Mouse (Mus musculus) lung, embryonic 16.5 days (tissue): ENCODE results near the gene Naip2. TPM values are rescaled to one million over a fixed set of nuclear protein-coding genes. Genes with fewer than 3 reads are reported as not detected.

Source experiments
- ATAC-seq: fragments of 200-750 bp; cut with Nextera tagmentation; 2 replicates; pipeline ENCODE4 v1.8.0; 2017; ENCODE audit warnings: low read depth, mild to moderate bottlenecking, moderate library complexity
- H3K27ac ChIP-seq: fragments of 300-500 bp; sonication (generic); 2 replicates; pipeline ENCODE4 v1.5.1; 2014; ENCODE audit warnings: mild to moderate bottlenecking, control low read depth, low read length
- H3K27me3 ChIP-seq: fragments of 300-500 bp; sonication (generic); 2 replicates; pipeline ENCODE4 v1.6.1; 2014; ENCODE audit warnings: low read depth, low read length, mixed read lengths; ENCODE audit not compliant: control insufficient read depth, insufficient read depth
- H3K36me3 ChIP-seq: fragments of 300-500 bp; sonication (generic); 2 replicates; pipeline ENCODE4 v1.6.1; 2014; ENCODE audit warnings: low read length; ENCODE audit not compliant: control insufficient read depth, insufficient read depth
- H3K4me1 ChIP-seq: fragments of 300-500 bp; sonication (generic); replicated peaks from 2 replicates; pipeline ENCODE4 v1.6.1; 2014; ENCODE audit warnings: low read length, mixed read lengths; ENCODE audit not compliant: control insufficient read depth, insufficient read depth
- H3K4me2 ChIP-seq: fragments of 300-500 bp; sonication (generic); 2 replicates; pipeline ENCODE4 v1.6.1; 2014; ENCODE audit warnings: low read depth, low read length, control low read depth
- H3K4me3 ChIP-seq: fragments of 300-500 bp; sonication (generic); 2 replicates; pipeline ENCODE4 v1.5.1; 2014; ENCODE audit warnings: mild to moderate bottlenecking, low read length, control low read depth
- H3K9ac ChIP-seq: fragments of 300-500 bp; sonication (generic); 2 replicates; pipeline ENCODE4 v1.6.1; 2014; ENCODE audit warnings: low read length, control low read depth
- H3K9me3 ChIP-seq: fragments of 300-500 bp; sonication (generic); 2 replicates; pipeline ENCODE4 v1.6.1; 2016; ENCODE audit warnings: low read length; ENCODE audit not compliant: control insufficient read depth
- WGBS: fragments of 180-500 bp; shearing (Covaris S2); extraction: QIAGEN DNeasy Blood & Tissue Kit; methylation state at CpG from one replicate; pipeline ENCODE4 v1.1.7; 2014; 5-methylcytosine and 5-hydroxymethylcytosine counted together
- polyA plus RNA-seq: library from polyadenylated mRNA; unstranded; fragments of >200 nt; fragmentation: Nextera tagmentation; extraction: Ambion mirVana; gene quantifications from 2 replicates; pipeline ENCODE4 v1.2.1, GENCODE M21; 2015

Naip2 gene
- polyA plus RNA-seq, 1 experiment from 2014 or later, result 0.54 TPM

GRCm38 (mm10) chr13:100124423-100125257 is 77.3 kb downstream of the Naip2 start, which contains the start of gene Smn1:
Smn1 (plus strand) TSS chr13:100124852.
- peak within 1 kb of the TSS; percentile 97 for H3K4me3 ChIP-seq
- no peaks in the 10 kb centered on the region for H3K27me3 ChIP-seq
- 4% methylated on average over 38 of the region's 42 CpGs for WGBS
- peak within 1 kb of the TSS; percentile 94 for H3K9ac ChIP-seq
- peaks cover 20% of the 10 kb centered on the region for H3K36me3 ChIP-seq
- peaks cover 9% of the 10 kb centered on the region for H3K4me1 ChIP-seq
- H3K27ac ChIP-seq, result no peak within 1 kb of the TSS
- peak within 1 kb of the TSS; percentile 94 for H3K4me2 ChIP-seq
- peak; percentile 97 for ATAC-seq
- no peaks in the 10 kb centered on the region for H3K9me3 ChIP-seq

GRCm38 (mm10) chr13:100123970-100124369 is 77.9 kb downstream of the Naip2 start:
- 87% methylated on average over 3 of the region's 3 CpGs for WGBS
- Histone ChIP-seq H3K9me3 (no peaks in the 10 kb centered on the region), H3K4me3 (peak overlapping the region; percentile 97), H3K4me1 (peaks cover 9% of the 10 kb centered on the region), H3K27me3 (no peaks in the 10 kb centered on the region), H3K36me3 (peaks cover 16% of the 10 kb centered on the region), H3K4me2 (peak overlapping the region; percentile 86), H3K27ac (no peak overlapping the region), H3K9ac (no peak overlapping the region; the same call in 1 of the 2 replicates)
- peak; percentile 30; the same call in 1 of the 2 replicates for ATAC-seq

GRCm38 (mm10) chr13:100112218-100112972 is 89.5 kb downstream of the Naip2 start:
- H3K27ac ChIP-seq, result no peak overlapping the region
- H3K9me3 ChIP-seq, result no peaks in the 10 kb centered on the region
- no peak overlapping the region for H3K4me3 ChIP-seq
- no peak for ATAC-seq
- H3K27me3 ChIP-seq, result no peaks in the 10 kb centered on the region
- 38% methylated on average over 5 of the region's 5 CpGs for WGBS
- H3K9ac ChIP-seq, result no peak overlapping the region
- H3K4me2 ChIP-seq, result no peak overlapping the region
- peaks cover 4% of the 10 kb centered on the region; the same call in 1 of the 2 replicates for H3K4me1 ChIP-seq
- H3K36me3 ChIP-seq, result no peaks in the 10 kb centered on the region; the same call in 1 of the 2 replicates

GRCm38 (mm10) chr13:100107652-100108472 is 94.0 kb downstream of the Naip2 start, which contains the start of gene Serf1:
Serf1 (plus strand) TSS chr13:100108012.
- Histone ChIP-seq H3K9ac (peak within 1 kb of the TSS; percentile 83), H3K4me1 (peaks cover 5% of the 10 kb centered on the region), H3K4me3 (peak within 1 kb of the TSS; percentile 84), H3K27ac (peak within 1 kb of the TSS; percentile 77), H3K4me2 (peak within 1 kb of the TSS; percentile 96), H3K9me3 (no peaks in the 10 kb centered on the region), H3K27me3 (no peaks in the 10 kb centered on the region), H3K36me3 (no peaks in the 10 kb centered on the region)
- WGBS, result under 1% methylated on average over 73 of the region's 76 CpGs
- peak; percentile 88 for ATAC-seq

- Histone ChIP-seq H3K36me3 (no peaks in the 10 kb centered on the region), H3K9ac (peak within 1 kb of the TSS; percentile 95), H3K4me2 (peak within 1 kb of the TSS; percentile 84), H3K27me3 (no peaks in the 10 kb centered on the region), H3K9me3 (no peaks in the 10 kb centered on the region), H3K4me3 (peak within 1 kb of the TSS; percentile 100), H3K4me1 (peaks cover 10% of the 10 kb centered on the region), H3K27ac (peak within 1 kb of the TSS; percentile 86)
- peak; percentile 76 for ATAC-seq
- under 1% methylated on average over 40 of the region's 44 CpGs for WGBS
These were observed 98.1 kb downstream of the Naip2 start, which contains the start of gene Bdp1 for GRCm38 (mm10) chr13:100103748-100104254. Bdp1 (minus strand) TSS chr13:100104070.

GRCm38 (mm10) chr13:100103052-100103658 is 98.7 kb downstream of the Naip2 start:
- Histone ChIP-seq H3K4me2 (peak overlapping the region; percentile 84), H3K4me3 (peak overlapping the region; percentile 100), H3K27ac (peak overlapping the region; percentile 86), H3K36me3 (no peaks in the 10 kb centered on the region), H3K9me3 (no peaks in the 10 kb centered on the region), H3K27me3 (no peaks in the 10 kb centered on the region), H3K4me1 (peaks cover 10% of the 10 kb centered on the region), H3K9ac (peak overlapping the region; percentile 95)
- no peak for ATAC-seq
- WGBS, result 3% methylated on average over 15 of the region's 15 CpGs

- WGBS, result 85% methylated on average over 6 of the region's 6 CpGs
- H3K36me3 ChIP-seq, result peaks cover 29% of the 10 kb centered on the region
- H3K27me3 ChIP-seq, result no peaks in the 10 kb centered on the region
- H3K4me3 ChIP-seq, result no peak overlapping the region
- H3K4me1 ChIP-seq, result peaks cover 10% of the 10 kb centered on the region
- no peak for ATAC-seq
- H3K9me3 ChIP-seq, result no peaks in the 10 kb centered on the region
- H3K9ac ChIP-seq, result no peak overlapping the region
- H3K4me2 ChIP-seq, result no peak overlapping the region
- H3K27ac ChIP-seq, result no peak overlapping the region
These were observed 103.1 kb downstream of the Naip2 start for GRCm38 (mm10) chr13:100098808-100099207.
